Mouse (Mus musculus): Measurements from ENCODE around the gene Popdc3. TPM values are rescaled to one million over a fixed set of nuclear protein-coding genes. Genes with fewer than 3 reads are reported as not detected.

Popdc3 gene
- total and polyA plus RNA-seq, 3 experiments = not detected

- H3K4me3 ChIP-seq (ENCODE audit: control insufficient read depth in 1 of 2, insufficient read depth in 1 of 2, low read depth in 2 of 2, low read length in 2 of 2) = no peak overlapping the region
- H3K4me1 ChIP-seq (ENCODE audit: control insufficient read depth in 1 of 2, insufficient read depth in 2 of 2, low read length in 2 of 2) = no peaks in the 10 kb centered on the region
- no peaks in the 10 kb centered on the region for H3K9me3 ChIP-seq (replicated peaks; ENCODE audit: insufficient read depth, low read length)
- TF ChIP-seq BHLHE40 (IDR thresholded peaks at IDR 0.05; ENCODE audit: borderline replicate concordance, low read depth, low read length) (no peak), POLR2AphosphoS2 (IDR thresholded peaks at IDR 0.05; ENCODE audit: low read length) (no peak), TAL1 (IDR thresholded peaks at IDR 0.05; ENCODE audit: low read length) (no peak), ELF1 (IDR thresholded peaks at IDR 0.05; ENCODE audit: low read depth, low read length) (no peak), GATA1 (IDR thresholded peaks at IDR 0.05; ENCODE audit: low read depth, low read length) (no peak), MYC (IDR thresholded peaks at IDR 0.05; ENCODE audit: low read depth, low read length) (no peak), RCOR1 (IDR thresholded peaks at IDR 0.05; ENCODE audit: low read depth, low read length) (no peak), SIN3A (IDR thresholded peaks at IDR 0.05; ENCODE audit: low read length) (no peak), NRF1 (IDR thresholded peaks at IDR 0.05; ENCODE audit: insufficient read depth, low read depth, low read length, poor library complexity, severe bottlenecking) (no peak), POLR2AphosphoS5 (IDR thresholded peaks at IDR 0.05; ENCODE audit: borderline replicate concordance, low read depth, low read length) (no peak), EP300 (IDR thresholded peaks at IDR 0.05; ENCODE audit: low read depth in 1 of 2, low read length in 2 of 2) (no peak), MEF2A (IDR thresholded peaks at IDR 0.05; ENCODE audit: extremely low read depth, insufficient replicate concordance, low read depth, low read length, poor library complexity, severe bottlenecking) (no peak), POLR2A (IDR thresholded peaks at IDR 0.05; ENCODE audit: control insufficient read depth in 1 of 2, insufficient read depth in 1 of 2, low read depth in 1 of 2, low read length in 2 of 2, poor library complexity in 1 of 2) (no peak), USF2 (IDR thresholded peaks at IDR 0.05; ENCODE audit: borderline replicate concordance in 1 of 2, insufficient read depth in 1 of 2, low read depth in 1 of 2, low read length in 2 of 2) (no peak)
- DNase-seq (ENCODE audit: low read depth, low spot score) = no peak
- H3K36me3 ChIP-seq (ENCODE audit: control insufficient read depth in 1 of 2, insufficient read depth in 2 of 2, low read length in 2 of 2) = no peaks in the 10 kb centered on the region
- no peaks in the 10 kb centered on the region for H3K79me2 ChIP-seq (ENCODE audit: control insufficient read depth, insufficient read depth, low read length, poor library complexity)
- H3K27me3 ChIP-seq (ENCODE audit: control insufficient read depth in 1 of 2, insufficient read depth in 2 of 2, low read length in 2 of 2) = no peaks in the 10 kb centered on the region
- no peak overlapping the region for H3K27ac ChIP-seq (ENCODE audit: control insufficient read depth, low read depth, low read length)
- H3K9ac ChIP-seq (ENCODE audit: control insufficient read depth, low read depth, low read length, poor library complexity, severe bottlenecking) = no peak overlapping the region
Observed at GRCm38 (mm10) chr10:45320296-45320695, 142.4 kb downstream of the Popdc3 start.

GRCm38 (mm10) chr10:45324159-45324558, 146.3 kb downstream of the Popdc3 start:
- Histone ChIP-seq H3K27ac (ENCODE audit: control insufficient read depth, low read depth, low read length) (no peak overlapping the region), H3K36me3 (ENCODE audit: control insufficient read depth in 1 of 2, insufficient read depth in 2 of 2, low read length in 2 of 2) (no peaks in the 10 kb centered on the region), H3K27me3 (ENCODE audit: control insufficient read depth in 1 of 2, insufficient read depth in 2 of 2, low read length in 2 of 2) (peaks cover 0 to 1% of the 10 kb centered on the region in 2 experiments; a peak in 1 of 4 replicates), H3K9ac (ENCODE audit: control insufficient read depth, low read depth, low read length, poor library complexity, severe bottlenecking) (no peak overlapping the region), H3K4me3 (ENCODE audit: control insufficient read depth in 1 of 2, insufficient read depth in 1 of 2, low read depth in 2 of 2, low read length in 2 of 2) (no peak overlapping the region), H3K79me2 (ENCODE audit: control insufficient read depth, insufficient read depth, low read length, poor library complexity) (no peaks in the 10 kb centered on the region), H3K4me1 (ENCODE audit: control insufficient read depth in 1 of 2, insufficient read depth in 2 of 2, low read length in 2 of 2) (no peaks in the 10 kb centered on the region), H3K9me3 (replicated peaks; ENCODE audit: insufficient read depth, low read length) (no peaks in the 10 kb centered on the region)
- TF ChIP-seq GABPA (IDR thresholded peaks at IDR 0.05; ENCODE audit: low read depth, low read length) (no peak), ZMIZ1 (IDR thresholded peaks at IDR 0.05; ENCODE audit: low read depth, low read length) (no peak), POLR2AphosphoS5 (IDR thresholded peaks at IDR 0.05; ENCODE audit: borderline replicate concordance, low read depth, low read length) (no peak), BHLHE40 (IDR thresholded peaks at IDR 0.05; ENCODE audit: borderline replicate concordance, low read depth, low read length) (no peak), CTCF (IDR thresholded peaks at IDR 0.05 in 2 of 3, conservative IDR thresholded peaks at IDR 0.05 in 1 of 3; ENCODE audit: control insufficient read depth in 1 of 3, insufficient read depth in 1 of 3, low read depth in 2 of 3, low read length in 3 of 3, poor library complexity in 1 of 3, severe bottlenecking in 1 of 3) (no peak), TBP (IDR thresholded peaks at IDR 0.05; ENCODE audit: low read depth, low read length) (no peak), MYB (IDR thresholded peaks at IDR 0.05; ENCODE audit: low read depth, low read length) (no peak), CHD2 (IDR thresholded peaks at IDR 0.05; ENCODE audit: low read length) (no peak), ETS1 (IDR thresholded peaks at IDR 0.05; ENCODE audit: low read depth, low read length) (no peak), ELF1 (IDR thresholded peaks at IDR 0.05; ENCODE audit: low read depth, low read length) (no peak), NRF1 (IDR thresholded peaks at IDR 0.05; ENCODE audit: insufficient read depth, low read depth, low read length, poor library complexity, severe bottlenecking) (no peak), POLR2A (IDR thresholded peaks at IDR 0.05; ENCODE audit: control insufficient read depth in 1 of 2, insufficient read depth in 1 of 2, low read depth in 1 of 2, low read length in 2 of 2, poor library complexity in 1 of 2) (no peak), ZNF384 (IDR thresholded peaks at IDR 0.05; ENCODE audit: low read depth, low read length) (no peak)
- no peak for DNase-seq (ENCODE audit: low read depth, low spot score)

Measured in MEL (cell line).